Mouse (Mus musculus) heart, postnatal 4 days (tissue): Measurements from ENCODE around the gene Syde2. TPM values are rescaled to one million over a fixed set of nuclear protein-coding genes. Genes with fewer than 3 reads are reported as not detected.

Source experiments
- DNase-seq: peaks from one replicate; pipeline ENCODE4 v3.0.0; 2021
- total RNA-seq, 2 experiments: library from RNA; stranded (reverse); gene quantifications; 2 replicates each; pipeline ENCODE4 v1.2.3; 2021

The Syde2 gene
- total RNA-seq, 2 experiments from 2014 or later, result 33.2 to 35.2 TPM

DNA sequence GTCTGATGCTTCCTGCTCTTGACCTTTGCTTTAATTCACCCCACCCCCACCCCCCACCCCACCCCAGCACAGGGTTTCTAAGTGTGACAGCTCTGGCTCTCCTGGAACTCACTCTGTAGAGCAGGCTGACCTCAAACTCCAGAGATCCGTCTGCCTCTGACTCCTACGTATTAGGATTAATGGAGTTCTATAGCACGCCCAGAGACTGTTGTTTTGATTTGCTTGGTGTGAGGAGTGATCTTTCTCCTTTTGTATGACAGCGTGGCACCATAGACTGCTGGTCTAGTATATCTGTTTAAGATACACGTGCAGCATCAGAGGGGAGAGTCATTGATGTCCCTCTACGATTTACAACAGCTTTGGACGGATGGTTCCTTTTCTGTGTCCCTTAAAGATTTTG is 25.8 kb downstream of the Syde2 start:
- no peak for DNase-seq

DNA sequence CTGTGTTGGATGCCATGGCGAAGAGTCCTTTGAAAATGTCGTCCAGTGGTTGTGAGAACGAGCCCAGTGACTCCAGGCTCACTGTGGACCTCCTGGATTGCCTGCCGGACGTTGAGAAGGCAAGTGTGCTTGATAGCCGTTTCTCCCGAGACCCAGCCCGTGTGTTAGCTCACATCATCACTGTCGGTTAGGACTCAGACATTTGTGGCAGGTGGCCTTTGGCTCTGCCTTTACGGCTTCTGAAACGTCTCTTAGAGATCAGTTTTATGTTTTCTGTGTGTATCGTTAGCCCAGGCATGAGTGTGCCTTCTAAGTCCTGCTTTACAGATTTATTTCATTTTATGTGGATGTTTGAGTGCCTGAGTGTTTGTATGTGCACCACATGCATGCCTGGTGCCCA is 26.7 kb downstream of the Syde2 start:
- no peak for DNase-seq

GRCm38 (mm10) chr3:146016979-146017378 is 29.3 kb downstream of the Syde2 start:
- no peak for DNase-seq

- DNase-seq, result no peak
These were observed 29.9 kb downstream of the Syde2 start for GRCm38 (mm10) chr3:146017521-146017920.

DNA sequence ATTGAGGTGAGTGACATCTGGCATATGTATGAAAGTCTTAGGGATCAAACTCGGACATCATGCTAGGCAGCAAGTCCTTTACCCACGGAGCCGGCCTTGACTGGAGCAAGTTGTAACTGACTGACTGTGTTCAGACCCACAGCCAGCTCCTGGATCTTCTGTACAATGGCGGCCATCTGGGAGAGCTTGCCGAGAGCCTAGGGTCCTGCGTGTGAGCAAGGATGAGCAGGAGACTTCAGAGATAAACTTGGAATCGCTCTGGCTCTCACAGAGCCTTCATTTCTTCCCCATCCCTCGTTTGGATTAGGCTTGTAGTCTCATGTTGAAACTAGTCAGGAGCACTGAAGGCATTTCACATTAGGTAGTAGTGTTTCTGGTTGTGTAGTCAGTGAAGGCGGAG is 34.6 kb downstream of the Syde2 start:
- DNase-seq, result no peak

DNA sequence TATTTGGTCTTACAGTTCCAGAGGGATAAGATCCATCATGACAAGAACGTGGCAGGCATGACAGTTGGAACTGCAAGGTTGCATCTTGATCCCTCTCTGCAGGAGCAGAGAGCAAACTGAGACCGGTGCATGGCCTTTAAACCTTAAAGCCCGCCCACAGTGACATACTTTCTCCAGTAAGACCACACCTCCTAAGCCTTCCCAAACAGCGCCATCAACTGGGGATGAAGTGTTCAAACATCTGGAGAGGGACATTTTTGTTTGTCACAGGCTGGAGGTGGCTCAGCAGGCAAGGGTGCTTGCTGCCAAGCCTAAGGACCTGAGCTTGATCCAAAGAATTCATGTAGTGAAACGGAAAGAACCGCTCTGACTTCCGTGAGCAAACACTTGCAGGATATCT is 37.1 kb downstream of the Syde2 start:
- DNase-seq, result no peak

GRCm38 (mm10) chr3:146025499-146025898 is 37.8 kb downstream of the Syde2 start:
- DNase-seq, result no peak

- DNase-seq, result no peak
These were observed 39.4 kb downstream of the Syde2 start for GRCm38 (mm10) chr3:146027116-146027515.

- DNase-seq, result no peak
These were observed 40.7 kb downstream of the Syde2 start for GRCm38 (mm10) chr3:146028406-146028805.

GRCm38 (mm10) chr3:146029234-146029633 is 41.6 kb downstream of the Syde2 start:
- DNase-seq, result no peak

DNA sequence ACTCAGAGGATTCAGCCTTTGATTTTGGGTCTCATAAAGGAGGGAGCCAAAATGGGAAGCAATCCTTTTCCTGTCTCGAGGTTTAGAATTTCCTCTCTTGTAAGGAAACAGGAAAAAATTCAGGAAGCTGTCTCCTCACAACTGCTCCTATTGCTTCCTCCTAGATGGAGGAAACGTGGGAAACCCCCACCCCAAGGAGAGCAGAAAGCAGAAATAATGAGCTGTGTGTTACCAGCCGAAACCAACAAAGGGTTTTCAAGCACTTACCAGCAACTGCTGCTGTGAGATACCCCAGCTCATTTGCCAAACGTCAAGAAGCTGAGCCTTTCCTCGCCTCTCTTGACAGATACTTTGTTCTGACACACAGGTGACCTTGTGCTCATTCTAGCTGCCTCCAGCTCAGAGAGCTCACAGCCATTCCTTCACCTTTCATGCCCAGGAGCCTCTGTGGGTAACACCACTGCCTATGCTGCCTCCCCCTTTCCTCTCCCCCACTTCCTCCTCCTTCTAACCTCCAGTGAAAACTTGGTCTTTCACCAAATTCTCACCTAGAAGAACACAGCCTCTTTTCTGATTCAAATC is 42.7 kb downstream of the Syde2 start:
- no peak for DNase-seq

- no peak for DNase-seq
These were observed 45.3 kb downstream of the Syde2 start for GRCm38 (mm10) chr3:146032976-146033375.

GRCm38 (mm10) chr3:146037906-146038305 is 50.2 kb downstream of the Syde2 start:
- no peak for DNase-seq

GRCm38 (mm10) chr3:146039132-146039903 is 51.6 kb downstream of the Syde2 start:
- no peak for DNase-seq

DNA sequence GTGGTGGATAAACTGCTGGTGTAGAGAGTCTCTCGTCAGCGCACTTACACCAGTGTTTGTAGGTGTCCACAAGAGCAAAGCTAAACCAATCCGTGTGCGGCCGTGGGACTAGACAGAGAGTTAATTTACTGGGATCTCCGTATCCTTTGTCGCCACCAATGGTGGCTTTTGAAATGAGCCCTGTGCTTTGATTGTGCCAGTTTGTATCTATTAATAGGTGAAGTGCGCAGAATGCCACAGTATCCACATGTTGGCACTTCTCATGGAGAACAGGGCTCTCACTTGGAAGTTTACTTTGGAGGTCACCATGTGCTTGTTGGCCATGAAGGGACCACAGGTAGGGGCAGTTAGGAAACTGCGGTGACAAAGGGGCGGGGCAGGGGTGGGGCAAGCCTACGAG is 53.7 kb downstream of the Syde2 start:
- DNase-seq, result peak; percentile 51

DNA sequence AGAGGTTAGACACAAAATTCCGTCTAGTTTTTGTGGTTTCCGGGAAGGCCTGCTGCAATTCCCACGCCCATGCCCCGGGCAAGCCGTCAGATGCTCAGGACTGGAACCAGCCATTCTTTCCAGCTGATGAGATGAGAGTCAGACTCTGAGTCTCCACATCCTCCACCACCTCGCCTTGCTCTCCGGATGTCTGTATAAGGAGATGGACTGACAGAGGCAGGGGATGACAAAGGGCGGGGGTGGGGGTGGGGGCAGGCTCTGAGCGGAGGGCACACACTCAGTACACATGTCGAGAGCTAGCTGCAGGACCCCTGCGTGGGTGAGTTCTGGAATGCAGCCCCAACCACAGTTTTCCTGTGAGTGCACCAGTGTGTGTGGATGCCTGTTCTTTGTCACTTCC is 57.3 kb downstream of the Syde2 start:
- peak; percentile 55 for DNase-seq

DNA sequence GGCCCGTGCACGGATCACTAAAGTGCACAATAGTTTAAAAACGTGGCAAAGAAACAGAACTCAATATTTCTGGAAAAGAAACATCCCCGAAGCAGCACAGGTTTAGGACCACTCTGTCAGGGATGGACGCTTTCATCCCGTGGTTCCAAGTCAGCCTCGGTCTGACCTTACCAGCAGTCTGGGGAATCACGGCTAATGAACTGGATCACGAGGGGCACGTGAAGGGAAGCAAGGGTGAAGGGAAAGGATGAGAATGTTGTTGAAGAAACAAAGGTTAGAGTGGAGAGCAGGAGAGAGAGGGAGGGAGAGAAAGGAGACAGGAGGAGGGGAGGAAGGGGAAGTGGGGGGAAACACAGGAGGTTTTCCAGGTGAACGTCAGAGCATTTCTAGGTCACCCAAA is 58.4 kb downstream of the Syde2 start:
- no peak for DNase-seq

- DNase-seq, result peak; percentile 67
These were observed 60.1 kb downstream of the Syde2 start for GRCm38 (mm10) chr3:146047704-146048207.

GRCm38 (mm10) chr3:146049951-146050350 is 62.3 kb downstream of the Syde2 start:
- no peak for DNase-seq

GRCm38 (mm10) chr3:146051277-146052007 is 63.8 kb downstream of the Syde2 start:
- DNase-seq, result peak; percentile 82

DNA sequence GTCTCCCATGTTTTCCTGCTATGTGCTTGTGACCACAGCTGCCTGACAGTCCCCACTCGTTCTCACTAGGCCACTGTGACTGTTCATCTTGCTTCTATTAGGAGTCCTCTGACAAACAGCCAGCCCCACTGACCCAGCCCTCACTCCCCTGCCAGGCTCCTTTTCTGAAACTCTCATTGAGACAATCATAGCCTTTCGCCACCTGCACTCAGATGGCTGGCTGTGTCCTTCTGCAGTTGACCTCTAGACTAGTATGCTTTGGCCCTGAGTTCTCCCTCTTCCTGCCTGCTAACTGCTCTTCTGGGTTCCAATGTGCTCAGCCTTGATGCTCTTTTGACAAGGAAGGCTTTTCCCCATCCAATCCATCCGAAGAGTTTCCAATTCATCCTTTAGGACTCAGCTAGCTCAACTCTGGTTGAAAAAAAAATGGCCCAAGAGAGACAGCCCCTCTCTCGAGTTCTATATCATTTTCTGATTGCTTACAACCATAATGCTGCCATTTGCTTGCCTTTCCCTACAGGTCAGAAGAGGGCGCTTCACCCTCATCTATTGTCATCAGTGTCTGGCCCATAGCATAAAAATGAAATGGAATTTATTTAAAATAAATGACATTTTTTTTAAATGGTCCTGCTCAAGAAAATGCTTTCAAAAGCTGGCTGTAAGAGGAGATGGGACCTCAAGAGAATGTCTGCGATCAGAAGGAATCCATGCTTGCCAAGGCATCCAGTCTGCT is 65.6 kb downstream of the Syde2 start:
- peak; percentile 31 for DNase-seq

DNA sequence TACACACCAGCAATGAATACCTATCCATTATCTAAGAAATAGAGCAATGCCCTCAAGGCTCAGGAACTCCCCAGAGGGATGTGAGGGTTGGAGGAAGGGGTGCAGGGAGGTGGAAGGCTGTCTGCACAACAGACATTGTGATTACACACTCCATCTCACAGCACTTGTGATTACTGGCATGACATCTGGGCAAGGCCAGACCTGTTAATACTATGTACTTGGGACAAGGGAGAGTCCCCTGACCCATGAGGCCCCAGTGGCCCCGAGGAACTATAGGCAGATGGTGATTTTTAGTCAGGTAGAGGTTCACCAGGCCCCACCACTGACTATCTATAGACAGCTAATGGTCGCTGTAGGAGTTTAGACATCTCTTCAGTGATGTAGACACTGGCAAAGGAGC is 66.2 kb downstream of the Syde2 start:
- no peak for DNase-seq

DNA sequence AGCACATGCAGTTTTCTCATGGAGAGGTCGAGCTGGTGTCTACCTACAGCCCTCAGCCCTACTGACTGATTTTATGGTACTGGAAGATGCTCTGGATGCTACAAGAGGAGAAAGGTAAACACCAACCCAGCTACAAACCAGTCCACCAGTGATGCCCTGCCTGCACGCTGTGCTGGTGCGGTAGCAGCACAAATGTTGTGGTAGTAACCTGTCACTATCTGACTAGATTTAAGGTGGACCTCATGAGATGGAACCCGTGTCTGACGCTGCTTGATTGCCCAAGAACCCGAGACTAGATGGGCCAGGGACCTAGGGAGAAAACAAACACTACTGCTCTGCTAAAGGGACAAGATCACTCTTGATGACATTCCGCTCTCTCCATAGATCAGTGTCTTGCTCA is 69.5 kb downstream of the Syde2 start:
- DNase-seq, result no peak
